Mouse (Mus musculus): ENCODE data around the gene Mlkl. TPM values are rescaled to one million over a fixed set of nuclear protein-coding genes. Genes with fewer than 3 reads are reported as not detected.

Gene Mlkl
- under 1 TPM; 0.30 to 0.41 TPM for total RNA-seq (2021)

DNA sequence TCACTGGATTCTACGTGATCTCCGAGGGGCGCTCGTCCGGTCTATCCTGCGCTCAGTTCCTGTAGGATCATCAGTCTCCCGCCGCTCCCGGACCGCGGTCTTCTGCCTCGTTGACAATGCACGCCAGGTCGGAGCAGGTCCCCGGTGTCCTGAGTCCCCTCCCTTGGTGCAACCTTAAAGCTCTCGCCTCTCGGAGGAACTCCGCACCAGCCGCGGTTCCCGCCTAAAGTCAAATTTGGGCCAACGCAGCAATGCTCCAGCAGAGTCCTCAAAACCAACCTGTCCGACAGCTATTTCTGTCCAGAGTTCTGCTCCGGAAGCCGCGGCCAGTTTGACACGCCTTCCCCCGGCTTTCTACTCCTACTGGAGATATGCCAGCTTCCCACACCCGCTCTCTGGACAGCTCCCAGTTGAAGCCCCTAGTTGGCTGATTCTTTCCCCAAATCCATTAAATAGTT, at the start of gene Mlkl:
TSS of gene Mlkl (minus strand) at position 288 of the 458 bp plus-strand sequence.
- intact Hi-C loops (cut with DNase I) = loop anchor here (5.0 kb wide), 1 partner anchor 54 kb away; the partner anchor contains the start of gene Fa2h
- no peak for DNase-seq (ENCODE audit: low spot score in 2 of 2)

DNA sequence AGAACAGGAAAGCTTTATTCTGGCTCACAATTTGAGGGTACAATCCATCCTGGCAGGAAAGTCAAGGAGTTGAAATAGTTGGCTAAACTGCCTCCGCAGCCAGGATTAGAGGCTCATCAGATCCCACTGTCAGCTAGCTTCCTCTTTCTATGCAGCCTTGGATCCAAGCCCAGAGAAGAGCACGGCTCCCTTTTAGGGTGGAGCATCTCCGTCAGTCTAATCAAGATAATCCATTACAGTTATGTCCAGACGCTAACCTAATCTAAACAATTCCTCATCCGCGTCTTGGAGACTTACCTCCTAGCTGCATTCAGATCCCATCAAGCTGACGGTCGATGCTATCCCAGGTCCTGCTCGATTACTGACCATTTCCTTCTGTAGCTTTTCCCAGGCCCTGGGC, 47.9 kb upstream of the Mlkl start:
- no peak for DNase-seq (ENCODE audit: low spot score in 2 of 2)
- intact Hi-C loops (cut with DNase I) = no loop called here

DNA sequence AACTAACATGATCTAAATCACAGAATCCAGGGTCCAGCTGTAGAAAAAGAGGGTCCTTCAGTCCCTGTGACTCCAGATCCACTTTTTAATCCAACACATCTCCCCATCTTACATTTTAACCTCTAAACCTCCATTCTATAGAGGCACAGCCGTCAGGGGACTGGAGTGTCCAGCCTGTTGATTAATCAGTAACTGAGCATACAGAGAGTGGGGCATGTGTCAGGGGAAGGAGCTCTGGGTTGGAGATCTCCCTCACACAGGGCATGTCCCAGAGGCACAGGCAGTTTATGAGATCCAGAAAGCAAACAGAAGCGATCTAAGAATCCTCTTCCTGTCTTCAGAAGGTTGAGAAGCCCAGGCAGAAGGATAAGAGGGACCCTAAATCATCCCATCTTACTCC, 46.7 kb upstream of the Mlkl start:
- intact Hi-C loops (cut with DNase I) = no loop called here

DNA sequence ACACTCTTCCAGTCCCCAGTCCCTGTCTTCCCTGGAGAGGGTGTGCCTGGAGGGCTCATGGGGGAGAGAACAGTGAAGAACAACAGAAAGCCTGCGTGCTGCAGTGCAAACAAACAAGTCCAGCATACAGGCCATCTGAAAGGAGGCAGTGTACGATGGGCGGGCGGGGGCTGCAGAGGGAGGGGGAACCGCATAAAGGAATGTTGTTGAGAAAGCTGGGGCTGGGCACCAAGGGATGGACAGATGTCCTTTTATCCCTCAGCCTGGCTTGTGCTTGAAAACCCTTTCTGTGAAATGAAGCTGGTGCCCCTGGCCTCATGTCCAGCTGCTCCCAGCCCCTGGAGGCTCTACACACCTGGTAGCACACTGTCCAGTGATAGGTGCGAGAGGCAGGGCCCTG, 37.2 kb upstream of the Mlkl start:
- peak in 1 of 2 experiments; percentile 33 for DNase-seq (ENCODE audit: low spot score in 2 of 2)
- intact Hi-C loops (cut with DNase I) = no loop called here

More for the DNA sequence above, 46.7 kb upstream of the Mlkl start:
- no peak for DNase-seq (ENCODE audit: low spot score in 2 of 2)

DNA sequence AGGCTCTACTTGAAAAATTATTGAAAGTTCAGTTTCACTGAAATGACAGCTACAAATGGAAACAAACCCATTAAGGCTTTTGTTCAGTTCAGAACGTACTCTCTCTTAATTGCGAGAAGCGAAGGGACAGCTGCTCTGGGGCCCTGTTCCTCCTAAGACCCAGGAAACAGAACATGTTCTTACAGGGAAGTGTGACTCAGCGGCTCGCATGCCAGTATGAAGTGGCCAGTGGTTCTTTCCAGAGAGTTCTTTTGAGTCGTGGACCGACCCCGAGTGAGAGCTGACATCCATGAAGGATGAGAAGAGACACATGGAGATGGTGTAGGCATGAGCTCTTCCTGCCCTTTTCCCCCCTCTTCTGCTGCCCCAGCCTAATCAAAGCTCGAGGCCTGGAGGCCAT, 31.7 kb upstream of the Mlkl start:
- intact Hi-C loops (cut with DNase I) = no loop called here
- no peak for DNase-seq (ENCODE audit: low spot score in 2 of 2)

DNA sequence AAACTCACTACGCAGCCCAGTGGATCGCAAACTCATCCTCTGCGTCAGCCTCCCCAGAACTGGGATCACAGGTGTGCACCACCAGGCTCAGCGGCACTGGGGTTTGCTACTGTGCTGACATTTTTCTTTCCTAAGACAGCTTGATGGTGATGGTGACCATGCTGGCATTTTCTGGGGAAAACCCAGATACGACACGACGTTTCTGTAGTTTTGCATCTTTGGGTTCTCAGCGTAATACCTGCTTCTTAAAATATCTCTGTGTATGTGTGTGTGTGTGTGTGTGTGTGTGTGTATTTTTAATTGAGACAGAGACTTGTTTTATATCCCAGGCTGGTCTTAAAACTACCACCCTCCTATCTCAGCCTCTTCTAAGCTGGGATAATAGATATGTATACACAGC, 29.4 kb upstream of the Mlkl start:
- intact Hi-C loops (cut with DNase I) = no loop called here

DNA sequence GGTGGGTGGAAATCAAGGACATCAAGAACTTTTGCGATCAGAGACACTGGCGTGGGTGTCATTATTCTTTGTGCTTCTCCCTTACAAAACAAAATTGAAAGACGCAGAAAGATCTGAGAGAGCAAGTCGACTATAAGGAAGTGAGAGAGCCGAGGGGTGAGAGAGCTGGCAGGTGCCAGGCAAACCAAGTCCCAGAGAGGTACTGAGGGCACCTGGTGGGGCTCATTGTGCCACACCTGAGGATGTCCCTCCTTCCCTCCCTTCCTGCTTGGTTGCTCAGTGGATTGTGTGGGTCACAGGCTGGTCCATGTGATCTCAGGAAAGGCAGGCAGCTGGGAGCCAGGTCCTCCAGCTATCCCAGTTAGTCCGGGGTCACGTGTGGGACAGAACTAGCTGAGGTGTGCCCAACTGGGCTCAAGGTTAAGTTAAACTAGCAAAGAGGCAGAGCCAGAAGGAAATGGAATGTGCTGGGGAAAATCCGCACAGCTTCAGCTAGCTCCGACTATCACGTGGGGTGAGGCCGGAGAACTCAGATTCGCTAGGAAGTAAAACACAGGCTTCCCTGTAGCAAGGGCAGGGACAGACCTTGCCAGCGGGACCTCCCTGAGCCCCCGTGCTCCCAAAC, 28.7 kb upstream of the Mlkl start:
- intact Hi-C loops (cut with DNase I) = no loop called here
- DNase-seq (ENCODE audit: low spot score in 2 of 2) = no peak

More for the DNA sequence above, 29.4 kb upstream of the Mlkl start:
- DNase-seq (ENCODE audit: low spot score in 2 of 2) = no peak

DNA sequence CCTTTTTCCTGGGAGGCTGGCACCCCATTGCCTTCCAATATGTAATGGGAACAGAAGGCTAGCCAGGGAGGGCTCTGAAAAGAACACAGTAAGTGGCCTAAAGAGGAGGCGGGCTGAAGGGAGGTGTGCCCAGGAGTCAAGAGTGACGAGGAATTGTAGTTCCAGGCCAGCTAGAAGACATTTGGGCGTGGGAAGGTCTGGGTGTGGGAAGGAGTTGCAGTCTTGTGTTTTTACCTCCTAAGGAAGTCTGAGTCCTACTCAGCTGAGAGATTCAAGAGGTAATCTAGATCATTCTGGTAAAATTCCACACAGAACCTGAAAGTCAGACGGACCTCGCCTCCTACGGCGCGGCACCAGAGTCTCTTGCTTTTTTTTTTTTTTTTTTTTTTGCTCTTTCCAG, 25.5 kb upstream of the Mlkl start:
- intact Hi-C loops (cut with DNase I) = no loop called here
- peak in 1 of 2 experiments; percentile 57 for DNase-seq (ENCODE audit: low spot score in 2 of 2)

DNA sequence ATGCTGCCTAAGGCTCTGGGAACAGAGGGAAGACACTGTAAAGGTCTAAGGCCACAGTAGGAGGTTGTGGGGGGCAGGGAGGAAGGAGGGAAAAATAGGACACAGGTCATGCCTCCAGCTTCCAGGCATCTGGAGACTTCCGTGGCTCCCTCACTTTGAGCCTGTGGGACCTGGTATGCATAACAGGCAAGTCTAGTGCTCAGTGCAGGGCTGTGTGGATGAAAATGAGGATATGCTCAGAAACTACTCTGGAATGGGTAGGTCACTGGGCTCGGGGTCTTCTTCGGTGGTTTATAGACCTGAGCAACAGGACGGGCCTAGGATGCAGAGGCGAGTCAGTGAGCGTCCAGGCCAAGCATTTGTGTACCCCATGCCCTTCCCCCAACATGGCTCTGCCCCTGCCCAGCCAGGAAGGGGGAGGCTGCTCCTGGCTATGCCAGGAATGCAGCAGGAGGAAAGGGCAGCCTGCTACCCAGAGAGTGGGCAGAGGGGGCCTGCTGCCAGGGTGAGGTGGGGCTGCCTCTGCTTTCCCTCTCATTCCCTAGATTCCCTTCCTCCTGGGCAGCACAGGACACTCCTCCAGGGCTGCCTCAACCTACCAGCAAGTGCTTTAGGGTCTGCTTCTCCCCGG, 22.7 kb upstream of the Mlkl start:
- intact Hi-C loops (cut with DNase I) = no loop called here
- DNase-seq (ENCODE audit: low spot score in 2 of 2) = no peak

DNA sequence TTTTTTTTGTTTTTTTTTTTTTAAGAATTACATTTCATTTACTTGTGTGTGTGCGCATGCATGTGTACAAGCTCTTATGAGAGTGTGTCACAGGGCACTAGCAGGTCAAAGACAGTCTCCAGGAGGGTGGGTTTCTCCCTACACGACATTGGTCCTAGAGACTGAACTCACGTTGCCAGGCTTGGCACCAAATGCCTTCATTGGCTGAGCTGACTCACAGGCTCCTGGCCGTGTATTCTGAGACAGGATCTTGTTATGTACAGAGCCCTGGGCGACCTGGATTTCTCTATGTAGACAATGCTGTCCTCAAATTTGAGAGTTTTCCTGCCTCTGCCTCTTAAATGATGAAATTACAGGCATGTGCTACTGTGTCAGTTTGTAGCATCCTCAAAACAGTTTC, 22.0 kb upstream of the Mlkl start:
- intact Hi-C loops (cut with DNase I) = no loop called here
- DNase-seq (ENCODE audit: low spot score in 2 of 2) = no peak

DNA sequence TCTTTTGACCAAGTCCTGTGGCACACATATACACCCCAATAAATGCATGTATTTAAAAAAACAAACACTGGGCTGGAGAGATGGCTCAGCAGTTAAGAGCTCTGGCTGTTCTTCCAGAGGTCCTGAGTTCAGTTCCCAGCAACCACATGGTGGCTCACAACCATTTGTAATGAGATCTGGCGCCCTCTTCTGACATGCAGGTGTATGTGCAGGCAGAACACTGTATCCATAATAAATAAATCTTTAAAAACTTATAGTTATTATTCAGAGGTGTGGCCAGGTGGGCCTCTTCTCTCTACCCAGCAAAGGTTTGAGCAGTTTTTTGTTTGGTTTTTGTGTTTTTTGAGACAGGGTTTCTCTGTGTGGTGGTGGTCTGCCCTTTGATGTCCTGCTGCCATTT, 20.9 kb upstream of the Mlkl start:
- DNase-seq (ENCODE audit: low spot score in 2 of 2) = no peak
- intact Hi-C loops (cut with DNase I) = no loop called here

DNA sequence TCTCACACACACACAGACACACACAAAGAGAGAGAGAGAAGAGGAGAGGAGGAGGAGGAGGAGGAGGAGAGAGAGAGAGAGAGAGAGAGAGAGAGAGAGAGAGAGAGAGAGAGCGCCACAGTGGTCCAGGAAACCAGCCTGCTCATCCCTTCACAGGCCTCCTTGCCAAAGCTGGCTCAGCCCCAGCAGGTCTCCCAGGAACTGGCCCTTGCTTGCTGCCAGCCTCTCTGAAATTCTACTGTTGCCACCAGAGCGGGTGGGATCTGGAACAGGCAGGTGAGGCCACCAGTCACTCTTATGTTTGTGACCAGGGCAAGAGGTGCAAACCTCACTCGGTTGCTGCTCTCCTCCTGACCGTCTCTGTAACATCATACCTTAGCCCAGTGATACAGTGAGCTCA, 19.5 kb upstream of the Mlkl start:
- intact Hi-C loops (cut with DNase I) = no loop called here
- DNase-seq (ENCODE audit: low spot score in 2 of 2) = no peak

DNA sequence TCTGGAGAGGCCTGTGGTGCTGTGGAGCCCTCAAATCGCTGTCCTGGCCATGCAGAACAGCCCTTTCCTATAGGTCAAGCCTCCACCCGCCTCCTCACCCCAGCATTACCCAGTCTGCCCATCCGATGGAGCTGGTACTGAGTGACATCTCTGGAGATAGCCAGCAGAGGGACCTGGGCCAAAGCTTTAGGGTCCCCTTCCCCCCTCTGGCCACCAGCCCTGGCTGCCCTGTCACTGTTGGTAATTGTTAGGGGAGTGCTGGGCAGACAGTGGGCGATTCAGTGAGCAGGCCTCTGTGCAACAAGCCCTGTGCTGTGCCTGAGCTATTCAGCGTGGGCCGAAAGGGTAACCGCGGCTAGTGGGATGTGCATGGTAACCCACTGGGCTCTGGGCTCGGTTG, 15.5 kb upstream of the Mlkl start:
- intact Hi-C loops (cut with DNase I) = no loop called here
- peak; percentile 16 to 60 for DNase-seq (ENCODE audit: low spot score in 2 of 2)

DNA sequence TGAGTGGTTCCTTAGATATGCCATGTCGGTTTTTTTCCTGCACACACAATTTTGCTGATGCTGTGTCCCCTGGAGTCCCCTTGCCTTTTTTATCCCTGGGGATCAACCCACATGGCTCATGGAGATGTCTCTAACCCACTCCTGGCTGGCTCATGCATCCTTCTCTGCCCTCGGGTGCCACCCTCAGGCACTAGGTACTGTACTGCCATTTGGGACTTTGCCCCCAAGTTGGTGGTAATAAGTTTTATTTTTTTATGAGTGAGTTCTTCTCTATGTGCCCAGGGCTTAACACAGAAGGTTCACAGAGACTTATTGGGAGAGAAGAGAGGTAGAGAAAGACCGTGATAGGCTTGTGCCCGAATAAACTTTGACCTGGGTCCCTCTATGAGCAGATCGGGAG, 14.3 kb upstream of the Mlkl start:
- intact Hi-C loops (cut with DNase I) = no loop called here
- DNase-seq (ENCODE audit: low spot score in 2 of 2) = no peak

DNA sequence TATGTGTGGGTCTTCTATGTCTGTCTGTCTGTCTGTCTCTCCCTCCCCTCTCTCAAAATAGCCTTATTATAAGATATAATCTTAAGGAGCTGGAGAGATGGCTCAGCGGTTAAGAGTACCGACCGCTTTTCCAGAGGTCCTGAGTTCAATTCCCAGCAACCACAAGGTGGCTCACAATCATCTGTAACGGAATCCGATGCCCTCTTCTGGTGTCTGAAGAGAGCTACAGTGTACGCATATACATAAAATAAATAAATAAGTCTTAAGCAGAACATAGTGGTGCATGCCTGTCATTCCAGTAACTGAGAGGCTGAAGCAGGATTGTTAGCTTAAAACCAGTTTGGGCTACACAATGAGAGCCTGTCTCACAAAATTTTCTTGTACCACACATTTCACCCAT, 12.6 kb upstream of the Mlkl start:
- intact Hi-C loops (cut with DNase I) = no loop called here
- no peak for DNase-seq (ENCODE audit: low spot score in 2 of 2)

DNA sequence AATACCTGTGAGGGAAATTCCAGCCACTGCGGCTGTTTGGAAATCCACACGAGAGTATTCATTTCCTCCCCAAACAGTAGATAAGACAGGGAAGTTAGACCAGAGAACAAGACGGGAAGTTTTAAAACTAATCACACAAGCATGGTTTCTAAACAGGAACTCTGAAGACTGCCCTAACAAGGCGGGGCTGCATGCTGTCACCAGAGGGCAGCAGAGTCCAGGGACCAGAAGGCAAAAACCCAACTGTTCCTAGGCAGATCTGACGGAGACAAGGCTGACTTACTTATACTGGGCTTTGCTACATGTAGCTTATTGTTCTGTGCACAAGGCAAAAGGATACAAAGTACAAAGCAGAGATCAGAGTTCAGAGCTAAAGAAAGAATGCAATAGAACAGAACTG, 5.2 kb upstream of the Mlkl start:
- DNase-seq (ENCODE audit: low spot score in 2 of 2) = peak; percentile 76 to 86
- intact Hi-C loops (cut with DNase I) = loop anchor here (1.0 to 10.0 kb wide), 2 partner anchors 96 to 322 kb away; no protein-coding TSS in a partner anchor

DNA sequence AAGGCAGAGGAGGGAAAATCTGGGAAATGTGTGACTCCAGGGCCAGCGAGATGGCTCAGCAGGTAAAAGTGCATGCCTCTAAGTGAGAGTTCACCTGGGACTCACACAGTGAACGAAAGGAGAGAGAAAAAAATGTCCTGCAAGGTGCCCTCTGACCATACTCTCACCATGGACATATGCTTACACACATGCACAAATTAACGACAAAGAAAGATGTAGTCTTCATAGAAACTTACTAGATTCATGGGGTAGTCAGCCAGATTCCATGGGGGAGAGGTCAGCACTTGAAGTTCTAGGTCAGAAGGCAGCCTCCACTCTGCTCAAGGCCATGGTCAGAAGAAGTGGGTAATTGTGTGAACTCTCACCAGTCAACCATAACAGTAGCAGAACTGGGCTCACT, 2.2 kb upstream of the Mlkl start:
- intact Hi-C loops (cut with DNase I) = loop anchor here (10.0 kb wide), 1 partner anchor 325 kb away; no protein-coding TSS in a partner anchor
- DNase-seq (ENCODE audit: low spot score in 2 of 2) = no peak

DNA sequence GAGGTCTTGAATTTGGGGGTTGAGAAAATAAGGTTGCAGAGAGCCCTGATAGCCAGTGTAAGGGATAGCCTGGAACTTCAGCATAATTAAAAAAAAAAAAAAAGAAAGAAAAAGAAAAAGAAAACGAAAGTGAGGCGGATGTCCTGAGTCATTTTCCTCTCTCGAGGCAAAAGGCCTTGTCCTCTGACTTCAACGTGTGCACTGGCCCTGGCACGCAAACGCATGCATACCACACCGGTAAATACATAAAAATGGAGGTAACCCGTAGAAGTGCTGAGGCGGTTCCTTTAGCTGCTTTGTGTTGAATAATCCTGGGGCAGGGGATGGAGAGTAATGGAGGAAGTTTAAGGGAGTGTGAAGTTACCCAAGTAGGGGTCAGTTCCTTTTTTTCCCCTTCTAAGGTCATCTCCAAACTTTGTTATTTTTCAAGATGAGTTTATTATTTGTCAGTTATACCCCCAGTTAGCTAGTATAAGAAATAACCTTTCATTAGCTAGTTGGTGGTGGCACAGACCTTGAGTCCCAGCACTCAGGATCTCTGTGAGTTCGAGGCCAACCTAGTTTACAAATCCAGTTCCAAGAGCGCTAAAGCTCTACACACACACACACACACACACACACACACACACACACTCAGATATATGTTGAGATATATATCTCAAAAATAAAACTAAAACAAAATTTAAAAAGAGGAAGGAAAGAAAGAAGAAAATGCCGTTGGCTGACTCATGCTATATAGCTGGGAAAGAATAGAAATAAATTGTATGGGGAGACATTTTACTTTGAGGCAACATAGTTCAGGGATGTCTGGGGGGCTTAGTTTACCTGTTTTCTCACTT, 612 bp upstream of the Mlkl start:
- intact Hi-C loops (cut with DNase I) = loop anchor here (5.0 kb wide), 1 partner anchor 54 kb away; the partner anchor contains the start of gene Fa2h
- DNase-seq (ENCODE audit: low spot score in 2 of 2) = no peak

DNA sequence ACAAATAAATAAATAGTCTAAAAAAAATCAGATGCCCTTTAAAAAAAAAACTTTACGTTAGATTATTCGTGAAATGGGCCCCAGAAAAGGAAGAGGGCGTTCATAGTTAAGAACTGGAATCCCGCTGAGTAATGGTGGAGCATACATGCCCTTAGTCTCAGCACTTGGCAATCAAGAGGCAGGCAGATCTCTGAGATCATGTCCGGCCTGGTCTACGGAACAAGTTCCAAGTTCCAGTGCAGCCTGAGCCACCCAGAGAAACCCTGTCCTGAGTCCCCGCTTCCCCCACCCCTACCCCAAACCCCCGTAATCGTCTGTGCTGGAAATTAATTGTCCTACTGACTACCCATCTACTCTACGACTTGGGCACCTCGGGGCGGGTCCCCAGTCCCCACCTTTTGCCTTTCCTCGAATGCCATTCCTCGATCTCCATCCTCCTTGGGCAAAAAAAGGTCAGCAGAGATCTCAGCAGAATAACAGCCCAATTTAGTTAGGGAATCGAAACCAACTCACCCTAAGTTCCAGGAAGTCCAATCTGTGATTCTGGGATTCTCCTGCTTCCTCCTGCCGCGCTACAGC, 577 bp downstream of the Mlkl start:
- no peak for DNase-seq (ENCODE audit: low spot score in 2 of 2)
- intact Hi-C loops (cut with DNase I) = loop anchor here (5.0 kb wide), 1 partner anchor 55 kb away; the partner anchor contains the start of gene Fa2h

DNA sequence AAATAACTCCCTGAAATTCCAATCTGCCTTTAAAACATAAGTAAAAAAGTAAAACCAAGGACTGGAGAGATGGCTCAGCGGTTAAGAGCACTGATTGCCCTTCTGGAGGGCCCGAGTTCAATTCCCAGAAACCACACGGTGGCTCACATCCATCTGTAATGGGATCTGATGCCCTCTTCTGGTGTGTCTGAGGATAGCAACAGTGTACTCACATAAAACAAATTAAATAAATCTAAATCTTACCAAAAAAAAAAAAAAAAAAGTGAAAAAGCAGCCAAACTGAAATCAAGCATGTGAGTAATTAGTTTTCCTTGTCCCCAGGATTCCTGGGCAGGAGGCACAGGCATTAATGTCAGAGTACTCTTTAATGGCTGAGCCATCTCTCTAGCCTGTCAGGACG, 1.3 kb downstream of the Mlkl start:
- intact Hi-C loops (cut with DNase I) = loop anchor here (5.0 kb wide), 1 partner anchor 56 kb away; the partner anchor contains the start of gene Fa2h
- no peak for DNase-seq (ENCODE audit: low spot score in 2 of 2)
